Mouse (Mus musculus) adipocyte (in vitro differentiated cells): ENCODE data around the gene Col23a1.
"Not testable (repeated sequence)": the region's sequence is repeated elsewhere in the genome, so short reads cannot be mapped to it uniquely, and the experiment has no call there.

Experiments
- DNase-seq: peaks from one replicate; pipeline ENCODE4 v3.0.0-alpha.2; 2016; ENCODE audit warnings: low spot score

Col23a1 gene

GRCm38 (mm10) chr11:51328387-51328942, 38.7 kb downstream of the Col23a1 start:
- DNase-seq: no peak

GRCm38 (mm10) chr11:51329837-51330714, 40.4 kb downstream of the Col23a1 start:
- peak; percentile 32 for DNase-seq

- no peak for DNase-seq
Observed at GRCm38 (mm10) chr11:51334017-51334416, 44.3 kb downstream of the Col23a1 start.

DNA sequence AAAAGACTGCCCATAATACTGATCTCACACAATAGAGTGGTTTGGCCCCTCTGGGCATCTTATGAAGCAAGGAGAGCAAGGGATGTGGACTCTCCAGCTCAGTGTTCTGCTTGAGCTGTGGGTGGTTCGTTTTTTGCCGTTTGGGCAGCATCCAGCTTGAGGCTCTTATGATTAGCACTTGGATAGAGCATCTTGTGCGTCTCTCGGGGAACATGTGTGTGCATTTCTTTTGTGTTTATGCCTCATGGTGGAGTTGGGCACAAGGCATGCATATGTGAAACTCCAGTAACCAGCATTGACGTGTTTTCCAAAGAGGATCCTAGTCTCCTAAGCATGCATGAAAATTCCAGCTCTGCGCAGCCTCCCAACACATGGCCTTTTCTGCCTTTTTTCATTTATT, 47.9 kb downstream of the Col23a1 start:
- no peak for DNase-seq

GRCm38 (mm10) chr11:51338416-51338815, 48.7 kb downstream of the Col23a1 start:
- DNase-seq: no peak

- DNase-seq: peak; percentile 44
Observed at GRCm38 (mm10) chr11:51341091-51341490, 51.4 kb downstream of the Col23a1 start.

GRCm38 (mm10) chr11:51342776-51343175, 53.1 kb downstream of the Col23a1 start:
- DNase-seq: no peak

DNA sequence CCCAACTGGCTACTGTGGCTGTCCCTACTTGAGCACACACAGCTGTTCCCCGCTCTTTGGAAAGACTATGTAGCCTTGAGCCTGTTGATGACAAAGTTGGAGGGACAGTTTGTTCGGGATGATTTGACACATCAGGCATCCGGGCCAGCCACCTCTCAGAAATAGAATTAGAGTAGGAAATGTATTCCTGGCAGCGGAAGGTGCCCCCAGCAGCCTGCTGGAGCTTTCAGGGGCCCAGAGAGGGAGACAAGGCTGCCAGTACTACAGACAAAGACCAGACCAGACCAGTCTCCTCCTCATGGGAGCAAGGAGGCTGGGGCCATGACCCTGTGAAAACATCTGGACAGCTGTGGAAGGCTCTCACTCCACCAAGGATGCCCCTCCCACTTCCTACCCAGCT, 53.6 kb downstream of the Col23a1 start:
- DNase-seq: no peak

DNA sequence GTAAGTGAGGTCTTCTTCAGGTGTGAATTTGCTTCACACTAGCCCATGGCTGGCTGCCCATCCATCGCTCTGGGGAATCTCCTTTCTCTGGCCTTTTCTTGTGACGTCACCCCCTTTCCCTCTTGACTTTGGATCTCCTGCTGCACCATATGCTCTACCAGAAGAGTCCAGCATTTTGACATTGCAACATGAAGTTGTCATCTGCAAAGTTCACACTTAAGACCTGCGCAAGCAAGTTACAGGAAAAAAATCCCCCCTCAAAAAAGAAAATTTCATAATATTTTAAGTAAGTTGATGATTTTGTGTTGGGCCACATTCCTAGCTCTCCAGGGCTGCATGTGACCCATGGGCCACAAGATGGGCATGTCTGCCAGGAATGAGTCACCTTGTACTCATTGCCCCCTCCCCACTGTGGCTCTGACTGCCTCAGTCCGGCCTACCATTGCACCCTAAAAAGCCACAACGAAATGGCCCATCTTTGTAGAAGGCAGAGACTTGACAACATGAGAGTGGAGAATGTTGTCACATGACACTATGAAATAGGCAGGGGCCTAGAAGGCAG, 54.1 kb downstream of the Col23a1 start:
- DNase-seq: no peak

- DNase-seq: no peak
Observed at GRCm38 (mm10) chr11:51345481-51346465, 56.1 kb downstream of the Col23a1 start.

DNA sequence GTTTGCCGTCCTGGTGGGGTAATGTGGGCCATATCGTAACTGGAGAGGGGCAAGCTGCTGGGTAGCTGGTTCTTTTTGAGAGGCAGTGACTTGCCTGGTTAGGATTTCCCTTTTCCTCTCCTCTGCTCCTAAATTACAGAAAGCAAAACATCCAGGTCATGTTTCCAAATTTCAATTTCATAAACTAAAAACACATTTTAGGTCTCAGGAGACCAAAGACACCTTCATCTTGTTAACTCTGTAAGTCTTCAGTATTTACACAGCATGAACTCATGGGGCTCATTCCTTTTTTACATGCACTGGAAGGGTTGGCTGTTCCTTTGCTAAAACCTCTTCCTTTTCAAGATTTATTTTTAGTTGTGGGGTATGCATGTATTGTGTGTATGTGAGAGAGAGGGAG, 58.0 kb downstream of the Col23a1 start:
- DNase-seq: no peak

GRCm38 (mm10) chr11:51349665-51350064, 59.9 kb downstream of the Col23a1 start:
- no peak for DNase-seq

DNA sequence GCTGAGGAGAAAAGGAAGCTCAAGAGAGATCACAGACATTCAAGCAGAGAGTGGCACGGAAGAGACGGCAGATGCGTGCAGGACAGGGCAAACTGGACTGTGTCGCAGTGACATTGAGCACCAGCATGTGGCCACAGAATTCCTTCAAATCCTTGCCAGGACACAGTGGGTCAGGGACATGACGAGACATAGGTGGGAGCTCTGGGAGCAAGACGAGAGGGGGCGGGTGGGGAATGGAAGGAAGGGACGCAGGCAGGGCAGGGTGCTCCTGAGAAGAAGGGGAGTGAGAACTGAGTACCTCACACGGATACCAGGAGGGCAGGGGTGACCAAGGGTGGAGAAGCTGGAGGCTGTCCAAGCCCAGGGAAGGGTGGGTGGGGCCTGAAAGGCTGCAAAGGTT, 61.4 kb downstream of the Col23a1 start:
- DNase-seq: no peak

DNA sequence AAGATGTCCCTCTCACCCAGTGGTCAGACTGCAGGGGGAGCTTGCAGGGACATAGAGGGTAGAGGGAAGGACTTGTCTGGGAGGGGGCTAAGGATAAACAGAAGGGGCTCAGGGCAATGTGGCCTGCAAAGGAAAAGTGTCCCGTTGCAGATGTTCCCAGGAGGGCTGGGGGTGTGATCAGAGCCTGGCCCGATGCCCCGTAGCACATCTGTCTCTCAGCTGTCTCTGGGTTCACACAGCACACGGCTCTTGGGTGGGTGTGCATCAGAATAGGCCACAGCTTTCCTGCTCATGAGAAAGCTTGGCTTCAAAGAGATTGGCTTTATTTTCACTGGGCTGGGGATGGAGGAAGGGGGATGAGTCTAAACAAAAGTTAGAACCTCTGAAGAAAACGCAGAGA, 62.1 kb downstream of the Col23a1 start:
- no peak for DNase-seq

DNA sequence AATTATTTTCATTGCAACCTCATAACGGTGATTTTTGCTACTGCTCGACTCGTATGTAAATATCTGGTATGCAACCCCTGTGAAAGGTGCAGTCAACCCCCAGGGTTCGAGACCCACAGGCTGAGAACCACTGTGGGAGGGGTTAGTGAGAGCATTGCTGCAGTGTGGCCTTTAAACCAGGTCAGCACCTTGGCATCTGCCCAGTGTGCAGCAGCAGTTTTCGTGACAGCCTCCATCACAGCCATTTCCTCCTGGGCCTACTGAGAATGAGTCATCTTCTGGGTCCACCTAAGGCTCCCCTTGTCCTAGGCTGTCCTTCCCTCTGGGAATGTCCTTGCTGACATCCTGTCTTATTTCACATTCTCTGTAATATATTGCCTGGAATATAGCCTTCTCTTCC, 64.0 kb downstream of the Col23a1 start:
- no peak for DNase-seq

- not testable (repeated sequence) for DNase-seq
Observed at GRCm38 (mm10) chr11:51358981-51359380, 69.3 kb downstream of the Col23a1 start.

DNA sequence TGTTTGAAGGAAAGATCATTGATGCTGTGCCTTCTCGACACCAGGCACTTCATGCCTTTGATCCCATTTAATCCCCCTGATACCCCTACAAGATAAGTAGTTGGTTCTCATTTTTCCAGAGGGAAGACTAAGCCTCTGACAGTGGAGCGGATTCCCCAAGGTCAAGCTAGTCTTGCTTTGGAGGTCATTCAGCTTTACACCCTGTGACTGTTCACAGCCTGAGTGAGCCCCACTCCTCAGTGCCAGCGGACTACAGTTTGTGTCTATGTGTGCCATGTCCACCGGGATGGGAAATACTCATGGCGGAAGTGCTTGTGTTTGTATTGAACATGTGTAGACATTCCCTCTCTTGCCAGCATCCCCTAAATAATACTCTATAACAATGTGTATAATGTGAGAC, 74.6 kb downstream of the Col23a1 start:
- DNase-seq: no peak

DNA sequence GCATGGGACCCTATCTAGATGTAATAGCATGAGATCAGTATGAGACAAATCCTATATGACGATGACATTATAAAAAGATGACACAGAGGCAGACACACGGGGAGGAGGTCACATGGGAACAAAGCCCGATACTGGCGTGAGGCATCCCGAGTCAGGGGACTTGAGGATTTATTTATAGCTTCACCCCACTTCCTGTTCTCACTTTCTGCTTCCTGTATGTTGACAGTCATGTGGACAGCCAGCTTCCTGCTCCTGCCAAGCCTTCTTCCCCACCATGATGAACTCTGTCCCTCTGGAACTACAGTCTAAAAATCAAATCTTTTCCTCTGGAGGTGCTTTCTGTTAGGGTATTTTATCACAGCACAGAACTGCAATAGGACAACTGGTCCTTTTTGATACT, 77.6 kb downstream of the Col23a1 start:
- no peak for DNase-seq

DNA sequence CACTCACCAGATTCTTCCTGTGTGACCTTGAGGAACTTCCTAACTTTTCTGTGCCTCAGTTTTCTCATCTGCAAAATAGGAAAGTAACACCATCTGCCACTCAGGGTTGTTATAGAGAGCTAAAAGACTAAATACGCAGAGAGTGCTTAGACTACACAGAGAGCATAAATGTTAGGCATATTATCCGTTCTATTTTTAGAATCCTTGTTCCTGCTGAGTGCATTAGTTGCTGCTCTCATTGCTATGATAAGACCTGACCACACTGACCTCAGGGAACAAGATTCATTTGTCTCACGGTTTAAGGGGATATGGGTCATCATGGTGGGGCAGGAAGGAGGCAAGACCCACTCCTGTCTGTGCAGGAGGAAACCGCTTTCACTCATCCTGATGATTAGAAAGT, 80.6 kb downstream of the Col23a1 start:
- DNase-seq: no peak

DNA sequence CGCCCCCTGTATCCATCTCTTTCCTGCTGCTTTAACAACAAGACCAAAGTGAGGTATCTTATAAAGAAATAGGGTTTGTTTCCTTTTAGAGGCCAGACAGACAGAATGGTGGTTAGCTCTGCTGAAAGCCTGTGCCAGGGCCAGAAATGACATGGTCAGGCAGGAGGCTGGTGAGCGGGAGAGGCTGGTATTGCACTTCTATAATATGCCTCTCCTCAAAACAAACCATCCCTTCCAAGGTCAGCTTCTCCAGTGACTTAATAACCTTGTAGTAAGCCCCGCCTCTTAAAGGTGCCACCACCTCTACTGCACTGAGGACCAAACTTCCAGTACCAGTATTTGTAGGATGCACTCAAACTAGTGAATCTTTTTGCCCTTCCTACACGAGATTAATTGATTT, 81.6 kb downstream of the Col23a1 start:
- DNase-seq: no peak

- no peak for DNase-seq
Observed at GRCm38 (mm10) chr11:51371926-51372325, 82.2 kb downstream of the Col23a1 start.

DNA sequence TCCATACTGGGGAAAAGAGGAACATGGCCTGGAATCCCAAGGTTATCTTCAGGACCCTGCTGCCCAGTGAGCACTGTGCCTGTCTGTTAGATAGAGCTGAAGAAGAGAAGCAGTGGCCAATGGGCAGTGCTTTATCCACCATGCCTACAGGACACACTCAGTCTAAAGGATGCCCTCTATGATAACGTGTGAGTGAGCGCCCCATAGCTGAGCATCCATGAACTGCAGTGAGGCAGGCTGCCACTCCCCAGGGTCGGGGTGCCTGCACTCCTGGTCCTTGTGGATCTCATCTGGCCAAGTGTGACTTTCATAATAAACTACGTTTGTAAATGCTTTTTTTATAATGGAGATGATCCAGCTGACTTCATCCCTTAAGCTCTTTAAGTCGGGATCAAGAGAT, 87.5 kb downstream of the Col23a1 start:
- no peak for DNase-seq
